Mouse (Mus musculus) liver, postnatal 0 days (tissue): ENCODE results near the gene Rasgrp1.

ENCODE experiments used
- CTCF ChIP-seq: sonication (generic); IDR thresholded peaks from 2 replicates; pipeline ENCODE4 v1.5.1; 2016; ENCODE audit warnings: antibody characterized with exemption, low read depth
- EP300 ChIP-seq: IDR thresholded peaks from 2 replicates; pipeline ENCODE4 v1.6.1; 2016; ENCODE audit warnings: antibody characterized with exemption, low read depth, mild to moderate bottlenecking

DNA sequence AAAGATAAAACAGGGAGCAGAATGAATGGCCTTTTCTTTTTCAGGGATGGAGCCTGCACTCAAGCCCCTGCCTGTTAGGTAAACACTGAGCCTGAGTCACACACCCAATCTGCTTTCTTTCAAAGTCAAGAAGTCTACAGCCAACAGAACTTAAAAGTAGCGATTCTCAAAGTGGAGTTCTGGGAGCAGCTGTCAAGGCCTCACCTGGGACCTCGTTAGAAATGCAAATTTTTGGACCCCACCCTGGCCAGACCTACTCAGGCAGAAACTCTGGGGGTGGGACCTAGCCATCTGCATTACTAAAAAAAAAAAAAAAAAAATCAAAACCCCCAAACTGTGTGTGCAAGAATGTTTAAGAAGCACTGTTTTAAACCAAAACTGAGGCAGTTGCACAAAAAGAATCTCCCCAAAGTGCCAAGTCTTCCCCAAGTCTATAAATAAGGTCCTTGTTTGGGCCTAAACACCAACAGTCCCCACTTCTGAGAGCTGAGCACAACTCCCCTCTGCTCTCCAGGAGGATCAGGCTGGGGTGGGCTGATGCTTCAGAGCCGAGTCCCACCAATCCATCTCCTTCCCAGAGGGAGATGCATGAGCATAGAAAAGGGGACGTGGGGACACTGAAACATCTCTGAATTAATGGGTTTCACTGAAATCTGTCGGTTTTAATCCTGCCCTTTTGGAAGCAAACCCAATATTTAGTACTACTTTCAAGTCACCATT is 5.7 kb downstream of the Rasgrp1 start:
- no peak for TF ChIP-seq CTCF
- TF ChIP-seq EP300: no peak
